Mouse (Mus musculus): ENCODE measurements around the gene Rad51b. TPM values are rescaled to one million over a fixed set of nuclear protein-coding genes. Genes with fewer than 3 reads are reported as not detected.

The Rad51b gene
- total and polyA plus RNA-seq, 3 experiments, result 0.47 to 0.50 (median 0.49) TPM

DNA sequence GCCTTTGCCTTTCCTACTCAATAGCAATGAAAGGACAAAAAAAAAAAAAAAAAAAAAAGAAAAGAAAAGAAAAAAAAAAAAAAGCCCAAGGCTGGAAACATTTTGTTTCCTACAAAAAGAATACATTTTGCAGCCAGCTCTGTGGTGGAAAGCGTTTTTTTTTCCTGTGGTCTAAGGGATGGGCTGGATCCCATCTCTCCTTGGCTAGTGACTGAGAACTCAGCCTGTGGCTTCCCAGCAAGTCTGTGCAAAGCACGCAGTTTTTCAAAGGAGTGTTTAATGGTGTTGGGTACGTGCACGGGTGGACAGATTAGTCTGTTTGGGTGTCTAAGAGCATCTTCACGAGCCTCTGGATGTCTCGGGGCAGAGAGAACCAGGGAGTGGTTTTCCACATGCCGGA is 487.1 kb downstream of the Rad51b start:
- peaks cover 2% of the 10 kb centered on the region; the same call in 1 of the 2 replicates for H3K36me3 ChIP-seq (ENCODE audit: control insufficient read depth, insufficient read depth, low read length)
- TF ChIP-seq EP300 (IDR thresholded peaks at IDR 0.05; ENCODE audit: insufficient read depth, low read depth, low read length), result no peak
- no peak for TF ChIP-seq CTCF (IDR thresholded peaks at IDR 0.05)
- no peak for TF ChIP-seq POLR2A (IDR thresholded peaks at IDR 0.05; ENCODE audit: insufficient read depth, low read depth, low read length)
- no peak overlapping the region for H3K4me3 ChIP-seq
- H3K27ac ChIP-seq, result peak overlapping the region; percentile 13
- H3K79me2 ChIP-seq (replicated peaks; ENCODE audit: control insufficient read depth, insufficient read depth, low read length), result no peaks in the 10 kb centered on the region
- 81% methylated on average over 7 of the region's 7 CpGs for WGBS
- no peaks in the 10 kb centered on the region for H3K27me3 ChIP-seq (ENCODE audit: control insufficient read depth, insufficient read depth, low read length)
- intact Hi-C loops (cut with DNase I), result no loop called here
- DNase-seq, result no peak
- H3K4me1 ChIP-seq (ENCODE audit: control insufficient read depth, insufficient read depth, low read length), result peaks cover 3% of the 10 kb centered on the region
- H3K9ac ChIP-seq (ENCODE audit: low read depth, low read length), result no peak overlapping the region

DNA sequence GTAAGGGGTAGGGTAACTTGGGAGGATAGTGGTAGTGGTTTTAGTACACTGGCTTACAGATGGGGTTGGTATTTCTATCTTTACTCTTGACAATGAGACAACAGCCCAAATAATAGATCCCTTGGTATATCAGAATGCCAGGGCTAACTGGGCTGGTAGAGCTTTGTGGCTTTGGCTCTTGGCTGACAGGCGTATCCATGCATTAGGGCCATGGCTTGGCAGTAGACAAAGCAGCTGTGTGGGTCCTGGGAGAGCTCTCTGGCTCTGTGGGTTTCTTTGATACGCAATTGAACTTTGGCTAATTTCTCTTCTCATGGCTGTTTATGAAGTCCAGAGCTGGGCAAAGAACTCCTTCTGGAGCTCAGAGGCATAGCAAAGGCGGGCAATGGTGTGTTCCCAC is 488.6 kb downstream of the Rad51b start:
- 92% methylated on average over 3 of the region's 3 CpGs for WGBS
- H3K9ac ChIP-seq (ENCODE audit: low read depth, low read length), result no peak overlapping the region
- intact Hi-C loops (cut with DNase I), result no loop called here
- no peaks in the 10 kb centered on the region for H3K36me3 ChIP-seq (ENCODE audit: control insufficient read depth, insufficient read depth, low read length)
- no peak for TF ChIP-seq CTCF (IDR thresholded peaks at IDR 0.05)
- TF ChIP-seq EP300 (IDR thresholded peaks at IDR 0.05; ENCODE audit: insufficient read depth, low read depth, low read length), result no peak
- no peak for TF ChIP-seq POLR2A (IDR thresholded peaks at IDR 0.05; ENCODE audit: insufficient read depth, low read depth, low read length)
- no peak overlapping the region; the same call in 1 of the 2 replicates for H3K27ac ChIP-seq
- peaks cover 2% of the 10 kb centered on the region; the same call in 1 of the 2 replicates for H3K4me1 ChIP-seq (ENCODE audit: control insufficient read depth, insufficient read depth, low read length)
- no peak overlapping the region for H3K4me3 ChIP-seq
- DNase-seq, result no peak
- no peaks in the 10 kb centered on the region for H3K27me3 ChIP-seq (ENCODE audit: control insufficient read depth, insufficient read depth, low read length)
- no peaks in the 10 kb centered on the region for H3K79me2 ChIP-seq (replicated peaks; ENCODE audit: control insufficient read depth, insufficient read depth, low read length)

DNA sequence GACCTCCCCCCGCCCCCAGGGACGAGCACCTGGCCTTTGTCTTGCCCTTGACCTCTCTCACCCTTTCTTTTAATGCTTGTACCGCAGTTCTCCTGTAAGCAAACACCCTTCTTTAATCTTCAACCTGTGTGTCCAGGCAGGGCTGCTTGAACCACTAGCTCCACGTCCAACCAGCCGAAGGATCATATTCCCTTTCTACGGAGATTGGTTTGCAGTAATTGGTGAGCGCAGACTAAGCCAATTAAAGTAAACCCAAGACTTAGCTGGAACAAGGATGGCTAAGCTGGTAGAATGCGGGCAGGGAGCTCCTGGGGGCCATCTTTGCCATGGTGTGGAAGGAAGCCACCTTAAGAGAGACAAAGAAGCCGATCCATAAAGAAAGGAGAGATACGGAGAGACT is 490.5 kb downstream of the Rad51b start:
- 96% methylated on average over 10 of the region's 10 CpGs for WGBS
- no peaks in the 10 kb centered on the region; the same call in 1 of the 2 replicates for H3K36me3 ChIP-seq (ENCODE audit: control insufficient read depth, insufficient read depth, low read length)
- H3K27ac ChIP-seq, result no peak overlapping the region

DNA sequence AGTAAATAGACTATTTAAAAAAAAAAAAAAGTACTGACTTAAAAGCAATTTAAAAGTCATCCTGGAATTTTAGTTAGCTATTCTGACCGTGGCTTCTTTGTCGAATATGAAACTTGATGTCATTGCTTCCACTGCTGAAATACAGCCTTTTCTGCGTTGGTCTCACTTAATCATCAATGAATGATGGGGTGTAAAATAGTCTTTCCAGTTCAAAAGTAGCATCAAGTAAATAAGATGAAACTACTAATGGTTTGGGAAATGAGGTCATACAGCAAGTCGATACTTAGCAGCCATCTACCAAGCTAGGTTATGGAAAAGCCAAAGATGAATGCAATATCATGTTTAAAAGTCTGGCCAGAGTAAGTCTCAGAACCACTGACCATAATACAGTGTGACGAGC is 491.3 kb downstream of the Rad51b start:
- DNase-seq, result no peak
- intact Hi-C loops (cut with DNase I), result no loop called here
- H3K27ac ChIP-seq, result no peak overlapping the region
- no peaks in the 10 kb centered on the region for H3K27me3 ChIP-seq (ENCODE audit: control insufficient read depth, insufficient read depth, low read length)
- TF ChIP-seq EP300 (IDR thresholded peaks at IDR 0.05; ENCODE audit: insufficient read depth, low read depth, low read length) (no peak), POLR2A (IDR thresholded peaks at IDR 0.05; ENCODE audit: insufficient read depth, low read depth, low read length) (no peak), CTCF (IDR thresholded peaks at IDR 0.05) (no peak)
- H3K9ac ChIP-seq (ENCODE audit: low read depth, low read length), result no peak overlapping the region
- H3K79me2 ChIP-seq (replicated peaks; ENCODE audit: control insufficient read depth, insufficient read depth, low read length), result no peaks in the 10 kb centered on the region
- WGBS, result 93% methylated on average over 5 of the region's 5 CpGs
- H3K4me3 ChIP-seq, result no peak overlapping the region
- H3K4me1 ChIP-seq (ENCODE audit: control insufficient read depth, insufficient read depth, low read length), result peaks cover 2% of the 10 kb centered on the region
- H3K36me3 ChIP-seq (ENCODE audit: control insufficient read depth, insufficient read depth, low read length), result peaks cover 3% of the 10 kb centered on the region; the same call in 1 of the 2 replicates

More for the DNA sequence above, 490.5 kb downstream of the Rad51b start:
- no peak overlapping the region for H3K4me3 ChIP-seq
- intact Hi-C loops (cut with DNase I), result no loop called here
- no peaks in the 10 kb centered on the region; the same call in 1 of the 2 replicates for H3K4me1 ChIP-seq (ENCODE audit: control insufficient read depth, insufficient read depth, low read length)
- no peak for DNase-seq
- H3K79me2 ChIP-seq (replicated peaks; ENCODE audit: control insufficient read depth, insufficient read depth, low read length), result no peaks in the 10 kb centered on the region
- no peak overlapping the region for H3K9ac ChIP-seq (ENCODE audit: low read depth, low read length)
- TF ChIP-seq POLR2A (IDR thresholded peaks at IDR 0.05; ENCODE audit: insufficient read depth, low read depth, low read length) (no peak), CTCF (IDR thresholded peaks at IDR 0.05) (no peak), EP300 (IDR thresholded peaks at IDR 0.05; ENCODE audit: insufficient read depth, low read depth, low read length) (no peak)
- H3K27me3 ChIP-seq (ENCODE audit: control insufficient read depth, insufficient read depth, low read length), result no peaks in the 10 kb centered on the region

DNA sequence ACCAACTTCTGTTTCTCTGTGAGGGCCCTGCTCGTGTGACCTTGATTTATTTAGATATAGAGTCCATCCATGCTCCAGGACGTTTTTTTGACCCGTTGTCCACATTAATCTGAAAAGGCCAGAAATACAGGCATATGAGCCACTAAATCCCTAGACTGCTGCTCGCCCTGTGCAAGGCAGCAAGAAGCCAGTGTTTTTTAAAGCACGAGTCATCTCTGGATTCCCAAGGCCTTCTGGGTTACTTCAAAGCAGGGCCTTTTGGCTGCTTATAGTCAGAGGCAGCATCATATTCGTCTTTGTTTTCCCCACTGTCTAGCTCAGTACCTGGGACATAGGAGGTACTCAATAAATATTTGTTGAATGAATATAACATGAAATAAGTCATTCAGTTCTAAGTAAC is 492.4 kb downstream of the Rad51b start:
- DNase-seq, result no peak
- TF ChIP-seq EP300 (IDR thresholded peaks at IDR 0.05; ENCODE audit: insufficient read depth, low read depth, low read length) (no peak), CTCF (IDR thresholded peaks at IDR 0.05) (no peak), POLR2A (IDR thresholded peaks at IDR 0.05; ENCODE audit: insufficient read depth, low read depth, low read length) (no peak)
- no peak overlapping the region for H3K9ac ChIP-seq (ENCODE audit: low read depth, low read length)
- 83% methylated on average over 6 of the region's 6 CpGs for WGBS
- peaks cover 3% of the 10 kb centered on the region for H3K4me1 ChIP-seq (ENCODE audit: control insufficient read depth, insufficient read depth, low read length)
- H3K4me3 ChIP-seq, result no peak overlapping the region
- H3K79me2 ChIP-seq (replicated peaks; ENCODE audit: control insufficient read depth, insufficient read depth, low read length), result no peaks in the 10 kb centered on the region
- intact Hi-C loops (cut with DNase I), result no loop called here
- H3K36me3 ChIP-seq (ENCODE audit: control insufficient read depth, insufficient read depth, low read length), result peaks cover 3% of the 10 kb centered on the region; the same call in 1 of the 2 replicates
- no peaks in the 10 kb centered on the region for H3K27me3 ChIP-seq (ENCODE audit: control insufficient read depth, insufficient read depth, low read length)
- H3K27ac ChIP-seq, result no peak overlapping the region

DNA sequence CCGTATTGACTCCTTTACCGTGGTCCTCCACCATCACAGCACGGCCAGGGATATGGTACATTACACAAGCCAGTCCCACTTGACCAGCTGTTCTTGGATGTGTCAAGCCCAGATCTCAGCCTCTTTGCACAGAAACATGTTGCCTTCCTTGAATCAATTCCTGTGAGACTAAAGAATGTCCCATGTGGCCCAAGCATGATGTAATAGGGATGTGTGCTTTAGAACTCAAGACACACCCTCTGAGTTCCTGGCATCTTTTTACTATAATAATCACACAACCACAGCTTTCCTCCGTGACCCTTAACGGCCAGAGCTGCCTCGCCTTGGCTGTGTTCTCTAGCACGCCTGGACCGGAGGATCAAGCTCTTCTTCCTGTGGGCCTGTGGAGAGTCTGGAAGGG is 496.3 kb downstream of the Rad51b start:
- H3K79me2 ChIP-seq (replicated peaks; ENCODE audit: control insufficient read depth, insufficient read depth, low read length), result no peaks in the 10 kb centered on the region
- H3K4me3 ChIP-seq, result no peak overlapping the region
- no peaks in the 10 kb centered on the region for H3K27me3 ChIP-seq (ENCODE audit: control insufficient read depth, insufficient read depth, low read length)
- H3K27ac ChIP-seq, result peak overlapping the region; percentile 51
- peaks cover 11% of the 10 kb centered on the region for H3K4me1 ChIP-seq (ENCODE audit: control insufficient read depth, insufficient read depth, low read length)
- peaks cover 3% of the 10 kb centered on the region for H3K36me3 ChIP-seq (ENCODE audit: control insufficient read depth, insufficient read depth, low read length)
- no peak overlapping the region for H3K9ac ChIP-seq (ENCODE audit: low read depth, low read length)
- no peak for TF ChIP-seq CTCF (IDR thresholded peaks at IDR 0.05)
- TF ChIP-seq POLR2A (IDR thresholded peaks at IDR 0.05; ENCODE audit: insufficient read depth, low read depth, low read length), result peak; percentile 51; the same call in 1 of the 2 replicates
- peak; percentile 94 for TF ChIP-seq EP300 (IDR thresholded peaks at IDR 0.05; ENCODE audit: insufficient read depth, low read depth, low read length)
- peak; percentile 69 to 83 for DNase-seq
- WGBS, result 45% methylated on average over 8 of the region's 8 CpGs
- intact Hi-C loops (cut with DNase I), result loop anchor here (5.0 kb wide), 2 partner anchors 36 to 319 kb away; partner anchors contain the start of gene Zfp36l1

All from heart, adult 2 months (tissue).